Mouse (Mus musculus): ENCODE results near the gene Ddx58.

DNA sequence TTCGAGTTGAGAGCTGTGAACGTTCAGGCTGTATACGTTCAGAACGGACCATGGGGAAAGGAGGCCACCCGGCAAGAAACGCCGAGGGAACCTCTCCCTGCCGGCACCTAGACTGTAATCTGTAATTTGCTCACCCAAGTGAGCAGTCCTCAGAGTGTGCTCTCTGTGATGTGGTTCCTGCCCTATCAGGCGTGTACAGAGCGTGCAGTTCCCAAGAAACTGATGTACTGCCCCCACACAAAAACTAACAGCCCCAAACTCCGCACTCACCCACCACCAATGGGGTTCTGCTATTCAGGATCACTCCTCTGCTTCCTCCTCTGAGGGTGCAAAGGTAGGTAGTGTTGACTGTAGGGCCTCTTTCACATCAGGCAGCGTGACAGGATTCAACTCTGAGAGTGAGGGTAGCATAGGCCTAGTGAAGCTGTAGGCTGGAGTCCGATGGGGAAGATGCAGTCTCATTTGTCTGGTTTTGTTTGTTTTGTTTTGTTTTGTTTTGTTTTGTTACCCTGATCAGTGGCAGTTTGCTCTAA, 84.1 kb downstream of the Ddx58 start:
- TF ChIP-seq POLR2A (IDR thresholded peaks at IDR 0.05; ENCODE audit: extremely low read depth, insufficient read depth, low read length), result no peak
- TF ChIP-seq CTCF (IDR thresholded peaks at IDR 0.05; ENCODE audit: extremely low read depth, insufficient read depth, low read length), result no peak

All from cortical plate, adult 2 months (tissue).